Mouse (Mus musculus) embryo, embryonic 11.5 days (tissue): ENCODE results near the gene D430041D05Rik.
A peak's percentile ranks its signal among the peaks of the same experiment; 100 is the strongest.
"Not testable (repeated sequence)": the region's sequence is repeated elsewhere in the genome, so short reads cannot be mapped to it uniquely, and the experiment has no call there.

Source experiments
- DNase-seq: peaks from one replicate; pipeline ENCODE4 v3.0.0-alpha.2; 2012; ENCODE audit warnings: low read depth, low spot score

The D430041D05Rik gene

DNA sequence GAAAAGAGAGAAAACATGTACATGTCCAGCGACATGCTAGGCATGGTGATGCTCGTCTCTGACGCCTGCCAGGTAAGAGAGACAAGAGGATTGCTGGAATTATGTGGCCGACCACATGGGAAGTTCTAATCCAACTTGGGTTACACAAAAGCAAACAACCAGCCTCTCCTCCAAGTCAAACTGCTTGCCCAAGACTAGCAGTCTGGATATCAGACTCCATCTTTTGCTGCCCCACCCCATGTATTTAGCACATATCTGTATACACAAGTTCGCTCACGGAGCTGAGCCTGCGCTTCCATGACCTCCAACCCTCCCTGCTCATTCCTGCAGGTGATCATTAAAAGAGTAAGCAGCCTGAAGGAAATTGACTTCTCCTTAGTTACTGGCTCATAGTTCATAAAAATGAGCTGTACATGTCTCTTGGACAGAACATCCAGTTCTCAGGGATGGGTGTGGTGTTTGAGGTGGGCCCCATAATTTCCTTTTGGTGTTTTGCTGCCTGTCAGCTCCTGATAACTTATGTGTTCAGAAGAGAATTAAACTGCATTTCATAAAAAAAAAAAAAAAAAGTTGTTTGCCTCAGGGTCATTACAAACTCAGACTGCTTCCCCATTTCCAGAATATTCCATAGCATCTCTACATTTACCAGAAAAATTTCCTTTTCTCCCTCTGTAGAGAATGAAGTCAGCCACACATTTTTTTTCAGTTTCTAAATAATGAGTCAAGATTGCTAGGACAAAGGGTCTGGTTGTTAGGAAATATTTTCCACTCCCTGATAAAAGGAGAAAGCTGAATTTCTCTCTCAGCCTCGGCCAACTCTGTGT lies 288.9 kb downstream of the D430041D05Rik start:
- no peak for DNase-seq

DNA sequence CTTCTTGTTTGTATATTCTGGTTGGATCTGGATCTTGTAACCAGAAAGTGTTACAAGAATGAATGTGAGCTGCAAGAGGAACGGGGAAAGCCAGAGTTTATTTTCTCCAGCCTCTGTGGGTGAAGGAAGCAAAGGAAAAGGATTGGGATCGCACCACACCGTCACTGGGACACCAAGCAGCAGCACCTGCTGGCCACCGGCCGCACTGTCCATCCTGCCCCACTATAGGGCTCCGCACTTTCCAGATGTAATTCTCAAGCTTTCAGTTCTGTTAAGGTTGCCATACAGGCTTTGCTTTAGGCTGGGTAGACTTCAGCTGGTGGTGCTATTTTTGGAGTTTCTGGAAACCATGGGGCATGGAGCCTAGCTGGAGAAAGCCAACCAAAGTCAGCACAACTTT lies 290.5 kb downstream of the D430041D05Rik start:
- no peak for DNase-seq

DNA sequence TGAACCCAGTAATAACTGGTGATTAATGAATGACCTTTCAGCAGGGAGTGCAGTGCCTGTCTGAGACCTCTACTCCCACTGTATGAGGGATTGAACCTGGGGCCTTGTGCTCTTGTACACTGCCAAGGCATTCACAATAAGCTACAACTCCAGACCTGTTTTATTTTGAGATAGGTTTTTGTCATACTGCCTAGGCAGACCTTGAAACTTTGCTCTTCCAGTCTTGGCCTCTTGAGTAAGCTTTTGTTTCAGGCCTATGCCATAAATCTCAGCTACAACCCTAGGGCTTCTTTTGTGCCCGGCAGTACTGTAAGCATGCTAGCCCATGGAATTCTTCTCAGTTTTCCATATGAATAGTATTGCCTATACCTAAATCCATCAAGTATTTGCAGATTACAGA lies 291.7 kb downstream of the D430041D05Rik start:
- DNase-seq, result no peak

DNA sequence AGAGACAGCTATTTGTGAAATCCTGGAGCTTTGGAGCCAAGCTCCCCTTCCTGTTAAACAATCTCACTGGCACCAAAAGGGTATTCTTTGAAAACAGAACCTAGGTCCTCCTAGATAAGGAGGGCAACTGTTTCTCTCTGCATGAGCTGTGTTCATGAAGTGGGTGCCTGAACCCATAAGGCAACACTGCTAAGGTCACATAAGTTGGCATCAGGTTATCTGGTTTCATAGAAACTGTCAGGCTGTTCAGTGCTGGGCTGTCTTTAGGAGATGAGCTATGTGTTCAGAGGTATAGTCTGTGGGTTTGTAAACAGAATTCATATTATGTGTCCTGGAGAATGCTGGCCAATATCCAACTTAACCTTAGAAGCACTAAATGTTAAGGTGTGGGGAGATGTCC lies 293.6 kb downstream of the D430041D05Rik start:
- not testable (repeated sequence) for DNase-seq

DNA sequence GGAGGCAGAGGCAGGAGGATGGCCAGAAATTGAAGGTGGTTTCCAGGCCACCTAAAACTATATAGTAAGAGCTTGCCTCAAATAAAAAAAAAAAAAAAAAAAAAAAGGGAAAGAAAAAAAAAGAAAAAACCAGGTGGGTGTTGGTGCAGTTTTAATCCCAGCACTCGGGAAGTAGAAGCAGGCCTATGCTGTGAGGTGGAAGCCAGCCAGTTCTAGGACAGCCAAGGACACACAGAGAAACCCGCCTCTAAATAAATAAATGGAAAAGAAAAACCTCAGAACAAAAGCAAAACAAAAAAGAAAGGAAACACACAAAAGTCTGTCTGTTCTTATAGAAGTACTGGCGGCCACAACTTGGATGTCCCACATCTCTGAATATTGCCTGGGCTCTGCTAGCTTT lies 295.9 kb downstream of the D430041D05Rik start:
- DNase-seq, result no peak

DNA sequence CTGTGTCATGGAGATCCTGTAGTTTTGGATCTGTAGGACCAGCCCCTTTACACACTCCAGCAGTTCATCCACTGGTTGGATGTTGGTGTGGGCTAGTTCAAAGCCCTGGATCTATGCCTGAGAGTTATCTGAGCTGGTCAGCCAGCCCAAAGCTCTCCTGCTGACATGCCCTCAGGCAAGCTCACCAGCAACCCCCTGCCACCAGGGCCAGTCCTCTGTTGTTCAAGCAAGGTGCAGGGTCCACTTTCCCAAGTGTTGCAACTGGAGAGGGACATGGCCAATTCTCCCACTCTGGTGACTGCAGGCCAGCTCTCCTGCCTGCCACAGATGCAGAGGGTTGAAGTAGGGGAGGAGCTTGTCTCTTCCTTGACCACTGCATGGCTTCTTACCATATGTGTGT lies 297.2 kb downstream of the D430041D05Rik start:
- not testable (repeated sequence) for DNase-seq

DNA sequence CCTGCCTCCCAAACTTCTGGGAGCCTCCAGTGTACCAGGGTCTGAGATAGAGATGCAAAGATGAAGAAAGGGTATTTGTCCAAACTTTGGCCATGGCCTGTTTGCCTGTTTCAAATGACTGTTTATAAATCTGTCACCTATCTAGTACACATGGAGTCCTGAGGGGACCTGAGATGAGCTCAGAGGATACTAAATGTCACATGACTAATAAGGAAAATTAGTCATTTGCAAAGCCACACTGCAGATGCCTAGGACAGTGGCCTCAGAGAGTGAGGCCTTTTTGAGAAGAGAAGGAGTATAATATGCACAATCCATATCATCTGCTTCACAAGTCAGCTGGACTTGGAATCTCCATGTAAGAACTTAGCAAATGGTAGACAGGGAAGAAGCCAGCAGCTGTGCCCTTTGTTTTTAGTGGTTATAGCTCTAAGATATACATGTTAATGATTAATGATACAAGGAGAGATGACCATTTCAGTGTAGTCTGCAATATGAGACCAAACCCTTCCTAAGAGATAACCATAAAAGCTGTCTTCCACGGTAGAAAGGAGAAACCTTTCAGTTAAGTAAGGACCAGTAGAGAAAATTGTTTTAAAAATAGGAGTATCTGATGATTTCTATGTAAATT lies 299.5 kb downstream of the D430041D05Rik start:
- DNase-seq, result not testable (repeated sequence)

DNA sequence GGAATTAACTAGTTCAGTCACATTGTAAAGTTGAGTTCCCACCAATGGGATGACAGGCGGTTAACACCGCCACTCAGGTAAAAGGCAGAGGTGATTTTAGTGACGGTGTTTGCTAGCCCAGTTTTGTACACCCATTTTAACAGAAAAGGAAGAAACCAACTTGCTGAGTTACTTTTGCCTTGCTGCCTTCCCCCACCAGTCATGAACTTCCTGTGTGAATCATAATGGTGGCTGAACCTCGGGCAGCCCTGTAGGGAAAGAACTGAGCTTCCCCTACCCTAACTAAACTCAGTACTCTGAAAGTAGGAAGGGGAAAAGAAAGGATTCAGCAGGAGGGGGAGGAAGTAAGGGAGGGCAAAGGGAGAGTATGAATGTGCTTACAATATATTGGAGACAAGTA lies 300.8 kb downstream of the D430041D05Rik start:
- no peak for DNase-seq

DNA sequence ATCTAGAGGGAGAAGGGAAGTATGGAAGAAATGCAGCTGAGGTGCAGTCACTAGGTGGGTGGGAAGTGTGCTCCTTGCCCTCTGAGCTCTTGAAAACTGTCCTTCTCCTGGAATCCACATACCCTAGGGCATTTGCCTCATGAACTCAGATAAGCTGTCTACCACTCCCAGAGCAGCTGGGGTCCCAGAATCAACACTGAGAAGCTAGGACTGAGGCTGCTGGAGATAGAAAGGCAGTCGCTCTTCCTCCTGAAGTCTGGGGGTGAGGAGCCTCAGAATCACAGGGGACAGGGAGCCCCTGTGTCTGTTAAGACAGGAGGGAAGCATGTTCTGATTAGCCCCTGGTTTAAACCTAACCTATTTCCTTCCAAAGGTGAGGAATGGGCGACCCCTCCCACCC lies 301.3 kb downstream of the D430041D05Rik start:
- no peak for DNase-seq

DNA sequence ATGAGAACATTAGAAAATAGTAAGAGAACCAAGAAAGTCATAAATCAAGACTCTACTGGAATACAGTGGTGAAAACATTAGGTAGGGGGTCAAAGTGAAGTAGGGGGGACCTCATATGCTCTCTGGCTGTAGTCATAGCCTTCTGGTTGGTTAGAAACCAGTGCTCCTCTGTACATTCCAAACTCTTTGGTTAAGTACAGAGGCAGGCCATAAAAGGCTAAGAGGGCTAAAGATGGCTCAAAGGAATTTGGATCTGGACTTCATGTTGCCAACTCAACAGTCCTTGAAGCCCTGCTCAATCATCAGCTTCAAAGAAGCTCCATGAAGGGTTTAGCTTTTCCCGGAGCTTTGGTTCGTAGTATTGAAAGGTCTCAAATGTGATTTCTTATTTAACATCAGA lies 301.8 kb downstream of the D430041D05Rik start:
- DNase-seq, result not testable (repeated sequence)

DNA sequence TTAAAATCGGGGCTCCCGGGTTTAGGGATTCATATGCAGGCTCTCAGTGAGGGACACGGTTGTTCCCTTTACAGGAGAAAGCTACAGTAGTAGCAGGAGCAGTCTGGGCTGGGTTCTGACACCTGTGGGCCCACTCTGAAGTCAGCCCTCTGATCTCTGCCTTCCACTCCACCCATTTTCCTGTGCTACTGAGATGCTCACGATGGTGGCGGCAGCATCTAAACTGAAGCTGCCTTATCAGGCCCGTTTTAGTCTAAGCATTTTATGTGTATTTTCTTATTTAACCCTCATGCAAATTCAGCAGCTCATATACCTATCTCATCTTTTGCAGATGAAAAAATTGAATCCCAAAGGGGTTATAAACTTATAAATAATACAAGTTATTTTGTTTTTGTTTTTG lies 306.0 kb downstream of the D430041D05Rik start:
- DNase-seq, result no peak

DNA sequence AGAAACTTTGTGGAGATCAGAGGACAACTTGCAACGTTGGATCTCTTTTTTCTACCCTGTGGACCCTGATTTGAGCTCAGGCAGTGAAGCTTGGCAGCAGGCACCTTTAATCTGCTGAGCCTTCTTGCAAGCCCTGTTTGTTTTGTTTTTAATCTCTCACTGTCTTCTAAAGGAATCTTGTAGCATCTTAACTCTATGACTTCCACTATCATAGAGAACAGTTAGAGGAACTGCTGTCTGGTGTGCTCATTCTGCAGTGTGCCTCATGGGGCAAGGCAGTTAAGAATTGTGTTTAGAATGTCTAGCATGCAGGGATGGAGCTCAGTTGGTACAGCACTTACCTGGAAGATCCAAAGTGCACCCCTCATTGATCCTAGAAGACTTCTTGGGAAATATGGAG lies 310.9 kb downstream of the D430041D05Rik start:
- no peak for DNase-seq

DNA sequence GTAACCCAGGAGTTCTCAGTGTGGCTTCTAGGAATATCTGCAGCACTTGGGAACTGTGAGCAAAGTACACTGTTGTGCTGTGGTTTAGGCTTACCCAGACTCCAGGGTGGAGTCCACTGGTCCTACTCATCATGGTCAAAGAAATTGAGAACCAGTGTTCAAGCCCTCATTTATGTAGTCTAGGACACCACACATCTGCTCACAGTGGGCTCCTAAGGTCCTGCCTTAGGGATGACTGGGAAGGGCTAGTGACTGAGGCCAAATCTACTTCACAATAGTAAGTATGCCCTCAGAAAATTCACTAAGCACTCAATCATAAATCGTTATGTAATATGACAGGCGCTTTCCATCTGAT lies 311.6 kb downstream of the D430041D05Rik start:
- no peak for DNase-seq

DNA sequence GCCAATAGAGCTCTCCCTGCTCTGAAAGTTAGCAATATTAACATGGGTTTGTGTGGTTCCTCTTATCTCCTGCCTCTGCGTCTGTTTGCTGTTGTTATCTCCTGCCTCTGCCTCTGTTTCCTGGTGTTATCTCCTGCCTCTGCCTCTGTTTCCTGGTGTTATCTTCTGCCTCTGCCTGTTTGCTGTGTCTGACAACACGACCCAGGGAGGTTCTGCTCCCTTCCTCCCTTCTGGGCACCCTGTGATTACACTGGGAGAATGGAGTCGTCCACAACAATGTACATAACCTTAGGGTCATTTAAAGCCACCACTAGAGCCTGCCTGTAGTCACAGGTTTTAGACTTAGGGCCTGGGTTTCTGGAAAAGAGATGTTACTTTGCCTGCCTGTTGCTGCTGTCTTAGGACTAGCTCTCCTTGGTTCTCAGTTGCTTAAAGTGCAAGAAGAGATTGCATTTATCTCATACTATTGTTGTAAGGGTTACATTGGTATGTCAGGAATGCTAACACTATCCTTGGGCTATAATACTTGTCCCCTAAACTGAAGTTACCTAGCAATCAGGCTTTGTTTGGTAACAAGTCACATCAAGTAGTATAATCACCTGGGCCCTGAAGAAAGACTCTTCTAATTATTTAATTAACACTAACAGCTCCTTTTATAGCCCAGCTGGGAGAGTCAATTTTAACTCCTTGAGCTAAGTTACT lies 312.1 kb downstream of the D430041D05Rik start:
- DNase-seq, result no peak

DNA sequence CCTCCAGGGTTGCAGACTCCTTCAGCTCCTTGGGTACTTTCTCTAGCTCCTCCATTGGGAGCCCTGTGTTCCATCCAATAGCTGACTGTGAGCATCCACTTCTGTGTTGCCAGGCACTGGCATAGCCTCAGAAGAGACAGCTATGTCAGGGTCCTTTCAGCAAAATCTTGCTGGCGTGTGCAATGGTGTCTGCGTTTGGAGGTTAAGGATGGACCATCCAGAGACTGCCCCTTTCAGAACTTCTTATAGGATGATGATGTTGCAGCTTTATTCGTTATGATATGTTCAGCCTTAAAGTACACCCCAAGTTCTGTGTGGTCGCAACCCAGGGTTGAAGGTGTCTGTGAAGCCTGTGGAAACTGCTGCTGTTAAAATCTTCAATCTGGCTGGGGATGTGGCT lies 313.4 kb downstream of the D430041D05Rik start:
- not testable (repeated sequence) for DNase-seq

DNA sequence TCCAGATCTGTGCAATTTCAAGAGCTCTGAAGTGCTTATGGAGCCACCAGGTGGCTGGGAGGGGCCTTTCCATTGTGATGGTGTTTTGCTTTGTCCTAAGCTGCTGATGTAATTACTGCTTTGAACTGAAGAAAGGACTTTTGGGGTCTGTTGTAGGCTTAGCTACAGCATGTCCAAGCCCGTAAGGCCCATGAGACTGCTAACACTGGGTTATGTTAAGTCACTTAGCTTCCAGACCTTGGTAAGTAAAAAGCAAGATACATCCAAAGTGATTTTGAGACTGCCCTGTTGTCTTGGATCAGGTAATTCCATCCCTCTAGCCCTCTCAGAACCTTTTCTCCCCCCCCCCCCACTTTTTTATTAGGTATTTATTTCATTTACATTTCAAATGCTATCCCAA lies 314.0 kb downstream of the D430041D05Rik start:
- not testable (repeated sequence) for DNase-seq

DNA sequence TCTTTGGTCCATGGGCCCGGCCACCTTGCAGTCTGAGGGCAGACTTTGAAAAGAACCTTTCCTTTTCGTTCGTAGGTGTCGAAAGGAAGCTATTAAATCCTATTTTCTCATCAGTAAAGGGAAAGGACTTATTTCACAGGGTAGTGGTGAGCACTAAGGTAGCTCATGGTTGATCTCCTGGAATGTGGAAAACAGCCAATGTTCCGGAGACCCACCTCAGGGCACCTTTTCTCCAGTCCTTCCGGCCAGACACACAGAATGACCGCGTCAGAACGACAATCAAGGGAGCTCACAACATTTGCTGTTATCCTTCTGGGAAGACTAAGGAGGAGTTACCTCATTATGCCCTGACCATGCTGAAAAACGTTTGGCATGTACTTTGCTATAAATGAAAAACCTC lies 314.6 kb downstream of the D430041D05Rik start:
- no peak for DNase-seq

DNA sequence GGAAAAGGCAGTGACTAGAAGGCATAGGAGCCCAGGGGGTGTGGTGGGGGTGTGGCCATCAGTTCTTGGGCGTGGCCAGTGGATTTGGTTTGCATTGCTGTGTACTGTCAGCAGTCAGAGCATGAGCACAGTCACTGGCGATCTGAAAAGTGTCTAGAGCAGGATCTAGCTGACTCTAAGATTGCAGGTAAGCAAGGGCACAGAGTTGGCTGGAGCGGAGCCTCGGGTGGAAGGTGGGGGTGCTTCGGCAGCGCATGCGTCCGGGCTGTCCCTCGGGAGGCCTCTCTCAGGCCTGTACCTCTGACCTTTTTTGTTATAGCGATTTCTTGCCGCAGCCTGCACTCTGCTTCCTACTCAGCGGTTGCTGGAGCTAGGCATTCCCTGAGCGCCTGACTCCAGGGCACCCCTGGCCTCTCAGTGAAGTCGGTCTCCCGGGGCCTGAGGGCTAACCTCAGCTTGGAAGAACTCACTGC lies 315.0 kb downstream of the D430041D05Rik start, which contains the start of gene Cd59a:
Cd59a (plus strand) TSS at position 61 of the 473 bp plus-strand sequence.
- DNase-seq, result peak; percentile 70

DNA sequence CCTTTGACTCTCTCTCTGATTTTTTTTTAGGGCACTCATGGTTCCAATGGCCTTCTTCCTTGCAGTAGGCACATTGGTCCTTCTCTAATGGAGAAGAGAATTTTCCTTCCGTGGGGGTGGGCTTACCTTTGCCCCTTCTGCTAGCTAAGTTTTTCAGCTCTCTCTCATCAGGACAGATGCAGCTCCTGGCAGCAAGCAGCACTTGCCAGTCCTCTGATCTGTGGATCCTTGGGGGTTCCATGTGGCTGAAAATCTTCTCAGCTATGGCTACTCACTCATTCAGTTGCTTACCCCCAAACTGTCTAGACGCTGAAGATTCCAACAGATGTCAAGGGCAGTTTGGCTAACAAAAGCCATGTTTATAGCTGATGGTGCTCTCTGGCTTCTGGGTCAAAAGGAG lies 317.5 kb downstream of the D430041D05Rik start:
- DNase-seq, result no peak
